Mouse (Mus musculus) c-Kit-positive CD71-positive TER-119-positive erythroid progenitor cells, embryonic 14.5 days (primary cell): ENCODE data around the gene Ncoa1.
"Not testable (repeated sequence)": the region's sequence is repeated elsewhere in the genome, so short reads cannot be mapped to it uniquely, and the experiment has no call there.

Experiments
- DNase-seq: peaks from one replicate; pipeline ENCODE4 v3.0.0-alpha.2; 2013; ENCODE audit warnings: low spot score

Ncoa1 gene

DNA sequence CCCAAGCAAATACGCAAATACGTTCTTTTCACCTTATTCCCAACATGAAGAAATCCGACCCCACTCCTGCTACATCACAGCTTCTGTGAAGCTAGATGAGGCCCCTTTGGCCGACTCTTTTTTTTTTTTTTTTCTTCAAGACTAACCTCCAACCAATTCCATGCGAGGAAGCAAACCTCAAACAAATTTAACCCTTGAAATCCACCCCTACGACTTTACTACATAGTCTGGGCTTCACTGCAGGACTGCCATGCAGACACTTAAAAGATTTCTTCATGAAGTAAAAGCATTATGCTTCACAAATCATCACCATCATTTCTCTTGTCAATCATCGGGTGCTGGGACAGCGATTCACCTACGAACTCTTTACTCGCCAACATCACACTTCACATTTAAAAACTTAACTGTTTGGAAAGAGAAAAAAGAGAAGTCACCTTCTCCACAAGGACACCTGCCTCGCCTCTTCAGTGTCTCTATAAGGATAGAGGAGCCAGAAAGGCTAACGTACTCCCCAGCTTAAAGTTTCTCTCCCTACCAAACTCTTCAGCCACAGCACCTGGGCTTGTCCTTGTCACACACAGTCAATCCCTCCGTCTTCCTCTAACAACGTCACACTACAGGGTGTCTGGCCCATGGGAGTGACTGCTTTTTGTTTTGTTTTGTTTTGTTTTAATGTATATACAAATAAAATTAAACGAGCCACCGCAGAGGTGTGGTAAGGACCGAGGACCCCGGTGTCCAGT, 1.6 kb downstream of the Ncoa1 start:
- DNase-seq: no peak

- DNase-seq: no peak
These were observed 7.9 kb downstream of the Ncoa1 start for GRCm38 (mm10) chr12:4469115-4469514.

- no peak for DNase-seq
These were observed 13.3 kb downstream of the Ncoa1 start for GRCm38 (mm10) chr12:4463701-4464100.

GRCm38 (mm10) chr12:4462420-4462819, 14.6 kb downstream of the Ncoa1 start:
- DNase-seq: no peak

- no peak for DNase-seq
These were observed 16.0 kb downstream of the Ncoa1 start for GRCm38 (mm10) chr12:4460990-4461389.

- DNase-seq: no peak
These were observed 21.9 kb downstream of the Ncoa1 start for GRCm38 (mm10) chr12:4454956-4455565.

DNA sequence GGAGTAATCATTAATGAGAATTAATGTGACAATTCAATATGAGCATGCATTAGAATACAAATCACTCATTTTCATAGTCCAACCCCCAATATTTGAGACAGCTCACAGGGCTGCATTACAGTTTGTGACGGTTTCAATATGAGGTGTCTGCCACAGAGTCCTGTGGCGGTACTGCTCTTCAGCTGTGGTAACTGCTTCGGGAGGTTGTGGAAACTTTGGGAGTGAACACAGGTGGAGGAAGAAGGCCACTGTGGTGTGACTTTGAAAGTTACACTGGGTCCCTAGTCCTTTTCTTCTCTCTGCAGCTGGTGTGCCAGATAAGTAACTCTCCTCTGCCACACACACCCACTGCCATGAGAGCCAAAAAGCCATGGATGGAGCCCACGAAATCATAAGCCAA, 22.7 kb downstream of the Ncoa1 start:
- no peak for DNase-seq

DNA sequence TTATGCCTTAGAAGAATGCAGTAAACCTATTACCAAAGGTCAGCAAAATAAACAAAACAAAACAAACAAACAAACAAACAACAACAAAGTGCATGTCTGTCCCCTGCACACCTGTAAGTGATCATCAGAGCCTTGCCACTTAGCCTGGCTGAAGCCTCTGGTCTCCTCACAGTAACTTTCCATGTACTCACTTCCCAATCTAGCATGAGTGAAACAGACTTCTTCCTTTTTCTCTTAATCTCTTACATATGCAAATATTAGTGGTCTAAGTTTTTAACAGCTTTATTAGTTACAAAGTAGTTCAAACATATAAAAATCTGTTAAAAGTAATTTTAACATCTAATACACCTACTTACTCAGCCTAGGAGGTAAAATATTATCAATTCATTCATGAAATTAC, 24.7 kb downstream of the Ncoa1 start:
- no peak for DNase-seq

DNA sequence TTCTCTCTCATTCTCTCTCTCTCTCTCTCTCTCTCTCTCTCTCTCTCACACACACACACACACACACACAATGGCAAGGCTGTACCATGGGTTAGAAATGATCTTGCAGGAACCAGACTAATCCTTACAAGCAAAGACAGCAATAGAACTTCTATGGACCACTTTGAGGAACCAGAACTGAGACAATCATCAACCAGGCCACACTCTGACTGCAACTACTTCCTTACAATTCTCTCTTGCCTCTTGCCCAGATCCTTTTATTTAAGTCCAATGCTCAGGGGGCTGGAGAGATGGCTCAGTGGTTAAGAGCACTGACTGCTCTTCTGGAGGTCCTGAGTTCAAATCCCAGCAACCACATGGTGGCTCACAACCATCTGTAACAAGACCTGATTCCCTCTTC, 26.5 kb downstream of the Ncoa1 start:
- not testable (repeated sequence) for DNase-seq

DNA sequence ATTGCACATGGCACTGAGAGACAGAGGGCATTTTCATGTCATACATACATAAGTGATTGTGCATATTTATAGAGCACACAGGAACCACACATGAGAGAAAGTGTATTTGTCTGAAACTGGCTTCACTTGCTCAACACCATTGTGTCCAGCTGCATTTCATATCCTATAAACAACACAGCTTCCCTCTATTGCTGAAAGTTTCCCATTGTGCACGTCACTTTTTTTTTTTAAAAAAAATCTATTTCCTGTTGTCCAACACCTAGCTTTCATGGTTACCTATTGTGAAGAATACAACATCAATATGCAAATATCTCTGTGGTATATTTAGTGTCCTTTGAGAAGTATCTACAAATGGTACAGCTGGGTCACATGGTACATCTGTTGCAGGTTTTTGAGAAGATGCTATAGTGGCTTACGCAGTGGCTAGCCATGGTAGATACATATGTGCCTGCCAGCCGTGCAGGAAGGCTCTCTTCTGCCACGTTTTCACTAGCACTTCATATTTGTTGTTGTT, 28.8 kb downstream of the Ncoa1 start:
- no peak for DNase-seq

DNA sequence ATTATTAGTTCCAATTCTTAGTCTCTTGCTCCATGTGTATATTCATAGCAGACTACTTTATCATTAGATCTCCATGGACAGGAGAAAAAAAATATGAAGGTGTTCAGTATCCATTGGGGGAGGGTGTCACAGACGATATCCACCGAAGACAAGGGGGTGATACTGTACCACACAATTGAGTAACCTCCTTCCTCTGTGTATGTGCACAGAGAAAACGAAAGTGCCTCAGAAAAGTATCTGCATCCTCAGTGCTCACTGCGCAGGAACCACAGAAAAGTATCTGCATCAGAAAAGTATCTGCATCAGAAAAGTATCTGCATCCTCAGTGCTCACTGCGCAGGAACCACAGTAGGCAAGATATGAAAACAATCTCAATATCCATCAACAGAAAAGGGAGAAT, 32.0 kb downstream of the Ncoa1 start:
- DNase-seq: no peak

- DNase-seq: no peak
These were observed 35.5 kb downstream of the Ncoa1 start for GRCm38 (mm10) chr12:4441451-4441850.

DNA sequence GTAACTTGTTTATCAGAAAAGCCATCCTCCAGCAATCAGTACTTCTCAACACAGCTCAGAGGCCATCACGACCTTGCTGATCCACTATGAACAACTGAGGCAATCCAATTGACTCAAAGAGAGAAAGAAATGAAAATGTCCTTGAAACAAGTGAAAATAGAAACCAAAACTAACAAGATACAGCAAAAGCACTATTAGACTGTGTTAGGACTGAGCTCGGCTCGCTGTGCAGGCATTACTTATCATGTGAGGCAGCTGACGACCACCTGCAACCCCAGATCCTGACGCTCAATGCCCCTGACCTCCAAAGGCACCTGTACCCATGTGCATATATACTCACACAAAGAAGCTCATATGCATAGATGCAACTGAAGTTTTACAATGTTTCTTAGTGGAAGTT, 40.8 kb downstream of the Ncoa1 start:
- DNase-seq: no peak

DNA sequence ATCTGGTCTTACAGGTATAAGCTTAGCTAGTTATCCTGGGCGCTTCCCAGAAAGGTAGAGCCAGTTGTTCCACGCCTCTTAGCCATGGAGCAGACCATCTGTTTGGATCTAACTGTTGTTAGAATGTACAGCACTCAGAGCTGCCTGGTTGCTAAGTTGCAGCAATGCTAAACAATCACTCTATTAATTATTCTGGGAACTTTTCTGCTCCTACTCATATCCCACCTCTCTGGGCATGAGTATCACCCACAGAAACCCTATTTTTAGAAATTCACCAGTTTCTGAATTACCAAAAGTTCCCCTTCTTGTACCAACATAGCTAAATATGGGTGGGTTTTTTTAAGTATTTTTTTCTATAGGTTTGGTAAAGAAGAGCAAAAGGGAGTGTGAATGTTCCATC, 43.4 kb downstream of the Ncoa1 start:
- DNase-seq: no peak

DNA sequence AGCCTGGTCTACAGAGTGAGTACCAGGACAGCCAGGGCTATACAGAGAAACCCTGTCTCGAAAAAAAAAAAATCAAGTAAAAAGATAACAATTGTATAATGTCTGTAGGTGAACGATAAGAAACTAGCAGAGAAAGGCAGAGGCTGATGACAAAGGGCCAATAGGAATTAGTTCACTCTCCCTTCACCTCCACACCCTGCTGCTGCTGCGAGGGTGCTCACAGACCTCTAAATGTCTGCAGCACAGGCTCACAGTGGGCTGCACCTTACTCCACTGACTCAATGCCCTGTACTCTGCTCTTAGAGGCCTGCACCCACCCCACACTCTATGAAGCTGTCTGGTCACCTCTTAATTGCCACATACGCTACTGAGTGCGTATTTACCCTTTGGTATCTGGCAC, 45.0 kb downstream of the Ncoa1 start:
- no peak for DNase-seq

DNA sequence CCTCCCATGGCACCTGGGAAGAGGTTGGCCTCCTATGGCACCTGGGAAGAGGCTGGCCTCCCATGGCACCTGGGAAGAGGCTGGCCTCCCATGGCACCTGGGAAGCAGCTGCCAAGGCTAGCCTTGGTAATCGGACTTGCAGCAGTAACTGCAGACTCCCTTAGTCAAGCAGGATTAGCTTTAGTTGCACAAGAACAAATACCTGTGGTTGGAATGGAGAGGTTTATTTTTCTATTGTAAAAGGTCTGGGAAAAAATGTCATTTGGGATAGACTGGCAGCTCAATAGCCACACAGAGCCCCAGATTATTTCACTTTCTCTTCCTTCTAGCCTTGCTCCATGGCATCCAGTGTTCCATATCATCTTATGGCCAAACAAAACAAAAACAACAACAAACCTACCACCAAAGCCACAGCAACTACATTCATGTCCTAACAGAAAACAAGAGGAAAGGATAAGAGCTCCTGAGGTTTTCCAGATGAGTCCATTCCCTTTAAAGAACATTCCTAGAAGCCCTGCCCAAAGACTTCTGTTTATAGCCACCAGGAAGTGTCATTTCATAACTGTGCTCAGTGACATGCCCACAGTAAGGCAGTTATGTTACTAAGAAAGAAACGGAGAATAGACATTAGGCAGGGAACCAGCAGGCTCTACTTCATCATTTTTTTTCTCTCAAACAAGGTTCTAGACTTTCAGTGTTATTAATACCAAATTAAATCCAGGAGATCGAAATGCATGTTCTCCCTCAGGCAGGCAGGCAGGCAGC, 46.7 kb downstream of the Ncoa1 start:
- no peak for DNase-seq

DNA sequence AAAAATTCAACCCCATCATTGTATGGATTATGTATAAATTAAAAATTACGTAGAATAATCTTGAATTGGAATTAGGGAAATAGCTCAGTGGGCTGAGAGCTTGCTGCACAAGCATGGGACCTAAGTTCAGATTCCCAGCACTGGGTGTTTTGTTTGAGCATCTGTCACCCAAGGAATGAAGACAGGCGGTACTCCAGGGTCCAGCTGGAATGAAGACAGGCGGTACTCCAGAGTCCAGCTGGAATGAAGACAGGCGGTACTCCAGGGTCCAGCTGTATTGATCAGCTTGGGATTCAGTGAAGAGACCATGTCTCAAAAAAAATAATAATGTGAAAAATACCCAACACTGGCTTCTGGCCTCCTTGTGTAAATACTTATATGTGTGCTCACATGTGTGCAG, 58.2 kb downstream of the Ncoa1 start:
- DNase-seq: no peak

GRCm38 (mm10) chr12:4417626-4418263, 59.2 kb downstream of the Ncoa1 start:
- DNase-seq: no peak

DNA sequence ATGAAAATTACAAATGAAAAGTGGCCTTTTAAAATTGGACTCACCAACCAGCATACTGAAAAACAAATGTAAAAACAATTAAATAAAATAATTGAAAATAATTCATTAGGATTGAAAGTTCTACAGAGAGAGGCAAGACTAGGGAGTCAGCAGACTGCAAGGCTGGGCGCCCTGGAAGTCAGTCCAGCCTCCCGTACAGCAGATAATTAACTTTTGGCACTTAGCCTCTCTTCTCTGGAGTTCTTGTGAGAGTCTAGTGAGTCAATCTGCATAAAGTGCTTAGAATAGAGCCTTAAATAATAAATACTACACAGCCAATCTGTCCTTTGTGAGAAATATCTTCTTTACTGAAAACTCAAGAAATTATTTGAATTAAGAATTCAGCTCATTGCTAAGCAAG, 69.9 kb downstream of the Ncoa1 start:
- DNase-seq: no peak

DNA sequence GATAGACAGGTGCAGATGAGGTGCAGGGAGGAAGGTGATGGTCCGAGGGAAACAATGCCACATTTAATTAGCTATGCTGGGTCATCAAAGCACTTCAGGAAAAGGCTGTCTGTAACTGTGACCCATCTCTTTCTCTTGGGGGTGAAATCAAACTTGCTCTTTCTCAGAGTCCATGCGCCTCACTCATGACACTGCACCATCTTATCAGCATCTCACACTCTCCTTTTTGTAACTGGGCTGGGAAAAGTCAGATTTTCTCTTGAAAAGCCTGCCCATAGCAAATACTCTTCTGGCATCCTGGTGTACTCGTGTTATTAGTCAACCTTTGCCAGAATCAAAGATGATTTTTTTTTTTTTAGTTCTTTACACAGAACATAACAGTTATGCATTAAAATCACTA, 70.8 kb downstream of the Ncoa1 start:
- no peak for DNase-seq

DNA sequence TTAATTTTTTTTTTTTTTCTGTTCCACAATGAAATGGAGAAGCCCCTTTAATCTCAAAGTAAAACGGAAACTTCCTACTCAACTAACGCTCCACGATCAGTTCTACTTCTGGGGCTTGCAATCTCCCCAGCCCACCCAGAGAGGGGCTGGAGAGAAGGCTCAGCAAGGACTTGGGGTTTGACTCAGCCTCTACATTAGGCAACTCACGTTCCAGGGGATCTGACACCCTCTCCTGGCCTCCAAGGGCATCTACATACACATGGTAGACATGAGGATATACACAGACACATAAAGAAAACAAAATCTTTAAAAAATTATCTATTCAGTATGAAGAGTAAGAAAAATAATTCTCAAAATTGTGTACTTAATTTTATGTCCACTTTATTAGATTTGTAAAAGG, 73.8 kb downstream of the Ncoa1 start:
- no peak for DNase-seq

DNA sequence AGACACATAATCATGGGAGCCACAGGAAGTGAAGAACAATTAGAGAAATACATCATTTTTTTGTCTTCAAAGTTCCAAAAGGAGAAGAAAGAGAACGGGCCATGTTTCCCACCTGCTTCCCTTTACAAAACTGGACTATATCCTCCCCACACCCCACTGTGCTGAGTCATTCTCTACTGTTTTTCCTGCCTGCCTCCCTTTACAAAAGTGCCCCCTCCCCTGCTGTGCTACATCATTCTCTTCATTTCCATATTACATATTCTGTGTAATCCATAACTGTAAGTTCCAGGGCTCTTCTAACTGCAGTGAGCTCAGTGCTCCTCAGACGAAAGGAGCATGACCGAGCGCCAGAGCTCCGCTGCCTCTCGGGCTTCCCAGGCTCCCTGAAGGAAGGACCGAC, 80.8 kb downstream of the Ncoa1 start:
- no peak for DNase-seq

- no peak for DNase-seq
These were observed 84.4 kb downstream of the Ncoa1 start for GRCm38 (mm10) chr12:4392590-4392989.
